Mouse (Mus musculus): ENCODE data around the gene Tmem169.

The Tmem169 gene

DNA sequence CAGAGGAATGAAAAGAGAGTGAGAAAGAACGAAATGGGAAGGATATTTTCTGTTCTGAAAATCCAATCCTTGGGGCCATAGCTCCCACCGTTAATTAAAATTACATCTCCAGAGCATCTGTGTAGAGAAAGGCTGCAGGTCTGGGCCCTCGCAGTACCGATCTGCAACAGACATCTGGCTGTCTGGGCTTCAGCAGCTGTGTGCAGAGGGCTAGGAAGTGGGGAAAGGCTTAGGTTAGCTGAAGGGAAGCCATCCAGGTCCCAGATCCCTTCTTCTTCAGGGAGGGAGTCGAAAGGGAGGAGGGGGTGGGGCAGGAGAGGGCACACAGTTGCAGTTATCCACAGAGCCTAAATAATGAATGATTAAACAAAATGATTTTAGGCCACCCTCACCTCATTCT, 370 bp downstream of the Tmem169 start:
- DNase-seq (ENCODE audit: inconsistent ontology term): no peak

DNA sequence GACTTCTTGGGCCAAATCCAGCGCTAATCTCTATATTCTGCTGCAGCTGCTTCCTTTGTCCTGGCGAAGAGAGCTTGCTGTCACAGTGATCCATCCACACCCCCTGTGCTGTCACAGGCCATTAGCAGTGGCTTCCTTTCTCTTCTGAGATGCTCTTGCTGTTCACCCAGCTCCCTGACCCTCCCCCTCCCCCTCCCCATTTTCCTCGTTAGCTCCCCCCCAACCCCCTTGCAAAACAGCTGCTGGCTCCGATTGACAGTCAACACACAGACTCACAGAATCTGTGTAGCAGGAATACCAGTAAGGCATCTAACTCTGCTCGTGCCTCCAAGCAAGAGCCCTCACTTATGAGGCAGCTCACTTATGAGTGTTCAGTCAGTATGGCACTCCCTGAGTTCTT, 2.7 kb downstream of the Tmem169 start:
- DNase-seq (ENCODE audit: inconsistent ontology term): no peak

DNA sequence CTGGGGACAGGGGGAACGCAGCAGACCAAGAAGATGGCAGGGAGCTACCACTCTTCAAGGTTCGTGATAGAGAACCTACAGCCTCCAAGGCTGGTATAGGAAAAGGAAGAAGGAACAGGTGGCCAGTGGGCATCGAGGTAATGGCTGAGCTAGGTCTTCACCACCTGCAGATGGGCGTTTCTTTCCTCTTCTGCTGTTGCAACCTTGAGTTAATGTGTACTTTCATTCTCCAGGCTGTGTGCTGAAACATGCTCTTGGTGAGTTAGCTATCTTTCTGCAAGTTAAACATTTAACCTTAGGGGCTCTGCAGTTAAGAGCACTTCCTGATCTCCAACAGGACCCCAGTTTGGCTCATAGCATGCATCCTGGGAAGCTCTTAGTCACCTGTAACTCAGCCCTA, 3.7 kb downstream of the Tmem169 start:
- DNase-seq (ENCODE audit: inconsistent ontology term): no peak

DNA sequence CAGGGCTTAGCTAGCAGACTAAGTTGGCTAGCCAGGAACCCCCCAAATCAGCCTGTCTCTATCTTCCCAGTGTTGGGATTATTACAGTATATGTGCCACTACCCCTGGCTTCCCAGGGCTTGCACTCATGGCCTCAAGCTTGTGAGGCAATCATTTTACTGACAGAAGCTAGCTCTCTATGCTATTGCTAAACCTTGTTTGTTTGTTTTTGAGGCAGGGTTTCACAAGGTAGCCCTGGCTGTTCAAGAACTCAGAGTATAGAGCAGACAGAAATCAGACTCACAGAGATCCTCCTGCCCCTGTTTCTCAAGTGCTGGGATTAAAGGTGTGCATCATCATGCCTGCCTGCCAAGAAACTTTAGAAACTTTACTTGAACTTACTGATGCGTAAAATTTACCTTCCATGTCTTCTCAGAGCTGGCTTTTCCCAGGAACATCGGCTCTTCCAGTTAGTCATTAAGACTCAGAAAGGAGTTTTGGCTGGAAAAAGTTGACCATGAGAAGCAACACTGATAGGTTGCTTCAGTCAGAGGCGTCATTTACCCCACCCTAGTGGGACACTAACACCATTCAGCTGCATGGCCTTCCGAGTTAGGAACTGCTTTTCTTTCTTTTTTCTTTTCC, 4.5 kb downstream of the Tmem169 start:
- DNase-seq (ENCODE audit: inconsistent ontology term): no peak

DNA sequence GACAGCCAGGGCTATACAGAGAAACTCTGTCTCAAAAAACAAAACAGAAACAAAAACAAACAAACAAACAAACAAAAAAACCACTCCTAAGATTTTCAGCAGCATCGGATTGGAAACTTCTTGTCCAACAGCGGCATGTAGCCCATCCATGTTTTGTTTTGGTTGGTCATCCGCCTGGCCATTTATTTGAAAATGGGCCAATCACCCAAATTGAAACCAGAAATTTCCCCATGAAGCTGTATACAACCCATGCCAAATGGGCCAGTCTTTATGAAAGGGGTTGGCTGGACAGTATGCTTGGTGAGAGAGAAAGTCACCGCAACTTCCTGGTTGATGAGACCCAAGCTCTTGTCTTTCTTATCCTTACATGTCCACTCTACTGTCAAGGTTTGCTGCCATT, 6.7 kb downstream of the Tmem169 start:
- no peak for DNase-seq (ENCODE audit: inconsistent ontology term)

DNA sequence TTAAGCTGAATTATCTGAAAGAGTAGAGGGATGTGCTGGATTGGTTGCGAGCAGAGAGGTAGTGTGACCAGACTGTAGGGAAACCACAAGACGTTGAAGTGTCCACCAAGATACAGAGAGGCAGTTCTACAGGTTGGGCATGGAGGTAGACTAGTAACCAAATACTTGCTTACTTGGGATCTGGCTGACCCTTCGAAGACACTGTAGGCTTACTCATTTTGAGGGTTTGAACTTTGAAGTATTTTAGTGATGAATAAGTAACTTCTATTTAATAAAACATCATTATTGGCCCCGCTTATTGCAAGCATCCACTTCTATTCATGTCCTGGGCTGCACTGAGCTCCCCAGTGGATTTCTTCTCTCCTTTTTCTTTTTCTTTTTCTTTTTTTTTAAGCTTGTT, 7.3 kb downstream of the Tmem169 start:
- DNase-seq (ENCODE audit: inconsistent ontology term): no peak

DNA sequence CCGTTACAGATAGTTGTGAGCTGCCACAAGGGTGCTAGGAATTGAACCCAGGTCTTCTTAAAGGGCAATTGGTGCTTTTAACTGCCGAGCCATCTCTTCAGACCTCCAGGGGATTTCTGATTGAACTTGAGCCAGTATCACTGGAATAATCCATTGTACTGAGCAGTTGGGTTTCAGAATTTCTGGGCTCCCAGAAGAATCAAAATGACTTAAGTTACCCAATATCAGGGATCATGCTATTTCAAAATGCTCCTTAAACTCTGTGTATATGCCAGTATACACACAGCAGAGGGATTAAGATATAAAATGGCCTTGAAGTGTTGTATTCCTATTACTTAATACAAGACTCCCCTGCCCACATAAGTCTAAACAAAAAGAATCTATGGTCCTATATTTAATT, 7.8 kb downstream of the Tmem169 start:
- no peak for DNase-seq (ENCODE audit: inconsistent ontology term)

DNA sequence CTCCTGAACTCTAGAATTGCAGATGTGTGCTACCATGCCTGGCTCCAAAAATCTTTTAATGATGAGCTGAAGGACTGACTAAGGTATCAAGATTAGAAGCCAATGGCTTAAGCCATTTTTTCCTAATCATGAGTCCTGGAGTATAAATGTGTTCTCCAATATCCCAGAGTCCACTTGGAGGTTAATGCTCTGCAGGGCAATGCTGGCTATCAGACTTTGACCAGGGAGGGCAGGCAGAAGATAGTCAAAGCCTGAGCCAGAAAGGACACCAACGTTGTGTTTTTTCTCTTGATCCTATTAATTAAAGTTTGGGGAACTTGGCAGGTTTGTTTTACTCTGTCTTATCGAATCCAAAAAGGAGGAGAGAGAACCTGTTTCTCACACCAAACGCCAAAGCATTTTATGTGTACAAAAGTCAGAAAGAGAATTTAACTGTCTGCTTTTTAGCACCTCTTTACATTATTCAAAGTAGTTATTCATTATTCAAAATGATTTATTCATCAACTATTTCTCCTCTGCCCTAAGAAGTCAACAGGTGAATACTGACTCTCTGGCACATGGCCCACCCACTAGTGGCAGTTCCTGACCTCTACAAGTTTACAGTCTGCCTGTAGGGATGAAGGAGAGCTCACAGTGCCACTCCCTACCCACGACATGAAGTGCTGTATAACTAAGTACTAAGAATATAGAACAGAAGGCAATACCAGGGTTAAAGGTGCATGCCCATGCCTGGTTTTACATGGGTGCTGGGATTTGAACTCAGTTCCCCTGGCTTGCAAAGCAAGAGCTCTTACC, 9.9 kb downstream of the Tmem169 start:
- DNase-seq (ENCODE audit: inconsistent ontology term): no peak

DNA sequence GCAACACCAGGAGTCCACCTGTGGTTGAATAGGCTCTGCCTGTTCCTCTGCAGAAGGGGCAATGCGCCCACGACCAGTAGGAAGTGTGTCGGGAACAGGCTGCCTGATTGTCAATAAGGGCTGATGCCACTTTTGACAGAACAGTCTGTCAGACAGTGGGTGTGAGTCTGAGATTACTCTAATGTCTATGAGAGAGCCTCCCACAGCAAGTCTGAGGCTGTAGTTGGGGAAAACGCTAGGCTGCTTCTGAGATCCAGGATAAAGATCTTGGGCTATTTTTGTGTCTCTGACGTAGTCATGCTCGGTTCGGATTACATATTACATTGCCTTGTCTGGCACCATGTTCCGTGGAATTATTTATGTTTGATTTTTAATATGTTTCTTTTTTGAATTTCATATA, 11.6 kb downstream of the Tmem169 start:
- no peak for DNase-seq (ENCODE audit: inconsistent ontology term)

DNA sequence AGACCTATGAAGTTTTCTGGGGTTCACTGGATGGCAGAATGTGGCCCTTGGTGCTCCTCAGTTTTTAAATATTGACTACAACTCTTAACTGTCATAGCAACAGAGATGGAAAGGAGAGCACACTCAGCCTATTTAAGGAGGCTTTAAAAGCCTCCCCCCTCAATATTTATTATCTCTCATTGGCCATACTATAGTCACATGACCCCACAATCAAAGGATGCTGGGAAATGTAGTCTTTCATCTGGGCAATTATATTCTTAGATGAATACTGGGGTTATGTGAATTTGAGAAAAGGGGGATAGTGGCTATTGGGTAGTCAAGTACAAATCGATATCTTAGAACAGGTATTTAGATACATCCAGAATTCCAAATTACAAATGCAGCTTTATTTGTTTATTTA, 17.7 kb downstream of the Tmem169 start:
- DNase-seq (ENCODE audit: inconsistent ontology term): no peak

DNA sequence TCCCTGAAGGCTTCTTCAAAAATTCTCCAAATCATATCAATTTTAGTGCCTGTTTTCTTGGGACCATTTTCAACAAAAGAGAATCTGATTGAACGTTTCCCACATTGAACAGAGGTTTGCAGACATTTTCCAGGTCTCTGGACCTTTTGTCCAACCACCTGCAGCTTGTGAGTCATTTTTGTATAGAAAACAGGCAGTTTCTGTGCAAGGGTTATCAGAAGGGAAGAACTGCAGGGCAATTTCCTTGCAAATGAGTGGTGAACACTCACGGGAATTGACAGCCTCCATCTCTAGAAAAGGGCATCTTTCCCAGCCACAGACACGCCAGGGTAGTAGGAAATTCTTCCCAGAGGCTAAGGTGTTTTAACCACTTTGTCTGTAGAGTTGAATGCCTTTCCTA, 22.1 kb downstream of the Tmem169 start:
- DNase-seq (ENCODE audit: inconsistent ontology term): peak; percentile 53

DNA sequence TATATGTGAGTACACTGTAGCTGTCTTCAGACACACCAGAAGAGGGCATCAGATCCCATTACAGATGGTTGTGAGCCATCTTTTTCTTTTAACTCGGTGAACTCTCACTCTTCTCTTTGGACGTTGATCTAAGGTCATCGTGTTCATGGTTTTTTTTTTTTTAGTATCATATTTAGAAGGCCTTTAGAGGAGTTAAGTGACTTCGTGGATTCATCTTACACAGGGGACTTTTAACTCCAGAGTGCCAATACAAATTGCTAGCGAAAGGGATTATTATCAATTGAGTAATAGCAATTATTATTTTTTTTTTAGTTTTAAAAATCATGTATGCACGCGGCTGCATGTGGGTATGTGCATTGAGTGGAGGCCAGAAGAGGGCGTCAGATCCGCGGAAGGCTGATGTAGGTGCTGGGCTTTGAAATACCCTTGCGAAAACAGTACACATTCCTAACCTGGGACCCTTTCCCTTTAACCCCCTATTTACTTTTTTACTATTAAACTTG, 22.6 kb downstream of the Tmem169 start:
- DNase-seq (ENCODE audit: inconsistent ontology term): no peak

DNA sequence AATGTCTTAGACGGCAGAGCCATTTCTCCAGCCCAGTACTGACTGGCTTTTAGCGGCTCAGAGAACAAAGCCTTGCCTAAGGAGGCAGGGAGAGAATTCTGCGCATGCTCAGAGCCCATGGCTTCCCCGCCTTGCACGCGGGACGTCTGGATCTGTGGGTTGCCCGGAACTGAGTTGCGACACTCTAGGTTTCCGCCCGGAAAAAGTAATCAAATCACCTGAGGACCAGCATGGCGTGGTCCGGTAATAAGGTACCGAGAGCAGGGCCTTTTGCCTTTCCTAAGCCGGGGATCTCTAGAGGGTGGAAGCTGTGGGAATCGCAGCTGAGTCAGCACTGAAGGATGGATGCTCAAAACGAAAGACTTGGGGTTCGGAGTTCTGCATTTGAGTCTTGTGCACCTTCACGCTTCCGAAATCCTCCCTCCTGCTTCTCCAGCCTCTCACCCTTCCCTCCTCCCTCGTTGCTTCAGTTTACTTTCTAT, 23.2 kb downstream of the Tmem169 start, which contains the start of gene Xrcc5:
Gene Xrcc5 (plus strand): TSS at position 105 of the 482 bp plus-strand sequence.
- peak; percentile 93 for DNase-seq (ENCODE audit: inconsistent ontology term)

DNA sequence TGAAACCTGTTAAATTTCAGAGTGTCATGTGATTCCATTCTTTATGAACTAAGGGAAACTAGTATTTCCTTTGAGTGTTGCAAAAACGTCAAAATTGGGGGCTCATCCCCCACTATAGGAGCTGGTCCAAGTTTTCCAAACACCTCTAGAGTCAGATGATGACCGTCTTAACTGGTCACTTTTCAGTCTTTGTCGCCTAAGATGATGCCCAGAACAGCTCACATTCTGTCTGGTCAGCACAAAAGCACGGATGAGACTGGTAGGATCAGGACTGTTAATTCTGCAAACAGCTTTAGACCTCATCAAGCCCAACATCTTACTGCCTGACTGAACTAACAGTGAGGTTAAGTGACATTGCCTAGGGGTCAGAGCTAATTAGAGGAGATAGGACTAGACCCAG, 24.8 kb downstream of the Tmem169 start:
- DNase-seq (ENCODE audit: inconsistent ontology term): no peak

DNA sequence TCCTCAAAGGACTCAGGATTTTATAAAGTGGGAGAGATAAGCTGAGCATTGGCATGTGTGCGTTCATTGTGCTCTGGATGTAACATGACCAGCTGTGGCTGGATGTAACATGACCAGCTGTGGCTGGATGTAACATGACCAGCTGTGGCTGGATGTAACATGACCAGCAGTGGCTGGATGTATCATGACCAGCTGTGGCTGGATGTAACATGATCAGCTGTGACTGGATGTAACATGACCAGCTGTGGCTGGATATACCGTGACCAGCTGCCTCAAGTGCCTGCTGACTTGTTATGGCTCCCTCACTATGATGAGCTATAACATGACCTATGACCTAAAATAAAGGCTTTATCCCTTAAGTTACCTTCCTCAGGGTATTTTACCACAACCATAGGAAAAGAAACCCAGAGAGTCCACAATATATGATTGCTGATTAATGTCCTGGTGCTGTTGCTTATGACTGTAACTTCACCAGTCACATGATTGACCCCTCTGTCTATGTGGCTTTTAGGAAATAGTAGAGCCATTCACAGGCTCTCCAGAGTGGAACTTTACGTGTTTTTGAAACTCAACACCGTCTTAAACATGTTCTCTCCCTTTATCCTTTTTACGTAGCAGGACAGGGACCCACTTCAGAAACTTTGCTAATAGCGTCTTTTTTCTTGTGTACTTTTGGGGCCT, 25.7 kb downstream of the Tmem169 start:
- no peak for DNase-seq (ENCODE audit: inconsistent ontology term)

DNA sequence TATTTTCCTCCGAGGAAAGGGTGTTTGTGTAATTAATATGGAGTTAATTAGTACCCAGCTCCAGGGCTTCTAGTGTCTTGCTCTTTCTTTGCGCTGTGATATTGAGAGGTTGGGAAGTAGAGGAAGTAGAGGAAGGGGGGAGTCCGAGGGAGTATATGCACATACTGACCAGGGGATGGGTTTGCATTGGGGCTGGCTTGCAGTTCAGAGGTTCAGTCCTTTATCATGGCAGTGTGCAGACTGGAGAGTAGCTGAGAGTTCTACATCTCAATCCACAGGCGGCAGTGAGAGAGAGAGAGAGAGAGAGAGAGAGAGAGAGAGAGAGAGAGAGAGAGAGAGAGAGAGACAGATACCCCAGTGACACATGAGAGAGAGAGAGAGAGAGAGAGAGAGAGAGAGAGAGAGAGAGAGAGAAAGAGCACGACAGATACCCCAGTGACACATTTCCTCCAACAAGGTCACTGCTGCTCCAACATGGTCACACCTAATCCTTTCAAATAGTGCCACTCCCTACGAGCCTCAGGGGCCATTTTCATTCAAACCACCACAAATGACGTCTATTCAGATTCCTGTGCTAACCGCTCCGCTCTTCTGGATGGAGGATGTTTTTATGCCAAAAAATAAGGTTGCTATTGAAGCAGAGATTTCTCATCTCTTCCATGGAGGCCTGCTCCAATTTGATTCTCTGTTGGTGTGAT, 28.7 kb downstream of the Tmem169 start:
- DNase-seq (ENCODE audit: inconsistent ontology term): no peak

DNA sequence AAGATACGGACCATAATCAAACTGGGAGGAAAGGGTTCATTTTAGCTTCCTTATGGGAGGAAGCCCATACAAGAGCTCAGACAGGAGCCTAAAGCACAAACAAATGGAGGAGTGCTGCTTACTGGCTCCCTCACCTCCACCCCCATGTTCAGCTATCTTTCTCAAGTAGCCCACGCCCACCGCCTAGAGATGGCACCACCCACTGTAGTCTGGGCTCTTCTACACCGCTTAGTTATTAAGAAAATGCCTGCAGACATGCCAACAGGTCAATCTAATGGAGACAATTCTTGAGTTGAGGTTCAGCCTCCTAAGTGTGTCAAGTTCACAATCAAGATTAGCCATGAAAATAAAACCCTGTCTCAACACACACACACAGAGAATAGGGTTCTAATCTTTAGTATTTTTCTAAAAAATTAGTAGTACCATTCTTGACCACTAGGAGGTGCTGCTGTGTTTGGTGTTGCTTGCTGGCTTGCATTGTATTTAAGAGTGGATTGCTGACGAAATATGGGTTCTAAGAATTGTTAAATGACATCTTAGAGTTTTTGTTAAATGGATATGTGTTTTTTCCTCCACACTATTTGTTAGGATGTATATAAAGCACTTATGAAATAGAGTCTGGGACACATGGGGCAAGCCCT, 29.4 kb downstream of the Tmem169 start:
- DNase-seq (ENCODE audit: inconsistent ontology term): peak; percentile 52

DNA sequence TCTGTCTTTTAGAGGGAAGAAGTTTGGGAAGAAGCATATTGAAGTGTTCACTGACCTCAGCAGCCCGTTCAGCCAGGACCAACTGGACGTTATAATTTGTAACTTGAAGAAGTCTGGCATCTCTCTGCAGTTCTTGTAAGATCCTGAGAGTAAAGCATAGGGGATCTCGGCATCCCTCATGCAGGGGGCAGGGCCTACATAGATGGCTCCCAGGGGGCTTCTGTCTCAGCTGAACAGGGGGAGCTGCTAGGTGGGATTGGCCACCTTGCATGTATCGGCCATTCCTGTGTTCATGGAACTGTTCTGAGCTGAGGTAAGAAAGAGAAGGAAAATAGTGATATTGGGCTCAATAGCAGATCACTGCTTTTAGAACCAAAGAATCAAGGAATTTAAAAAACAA, 31.3 kb downstream of the Tmem169 start:
- DNase-seq (ENCODE audit: inconsistent ontology term): no peak

DNA sequence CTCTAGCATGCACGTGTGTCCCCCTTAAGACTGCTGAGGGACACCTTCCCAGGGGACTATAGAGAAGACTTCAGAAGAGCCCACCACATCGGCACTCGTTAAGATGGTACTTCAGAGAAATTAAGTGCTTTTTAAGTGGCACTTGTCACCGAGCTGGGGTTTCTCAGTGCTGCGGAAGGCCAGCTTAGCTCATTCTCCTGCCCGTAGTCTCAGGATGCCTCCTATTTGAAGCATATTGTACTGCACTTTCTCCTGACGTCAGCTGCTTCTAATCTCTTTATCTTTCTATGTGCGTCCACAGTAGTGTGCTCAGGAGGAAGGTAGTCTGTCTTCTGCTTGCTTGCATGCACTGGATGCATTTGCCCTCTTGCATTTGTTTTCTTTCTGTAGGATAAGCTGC, 32.2 kb downstream of the Tmem169 start:
- no peak for DNase-seq (ENCODE audit: inconsistent ontology term)

DNA sequence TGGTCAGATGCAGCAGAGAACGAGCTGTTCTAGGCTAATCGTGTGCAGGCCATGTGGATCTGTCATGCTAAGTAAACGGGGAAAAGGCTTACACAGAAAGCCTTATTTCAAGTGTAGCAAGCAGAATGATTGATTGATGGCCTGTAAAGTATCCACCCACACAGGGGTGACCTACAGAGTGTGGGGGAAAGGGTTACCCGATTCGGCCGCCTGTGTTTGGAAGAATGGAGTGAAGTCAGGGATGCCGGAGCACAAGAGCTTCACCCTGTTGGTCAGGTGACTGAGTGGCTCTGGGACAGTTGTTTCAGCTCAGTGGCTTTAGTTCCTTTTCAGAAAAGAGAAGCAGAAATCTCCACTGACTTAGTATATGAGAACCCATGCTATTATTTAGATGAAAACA, 32.7 kb downstream of the Tmem169 start:
- no peak for DNase-seq (ENCODE audit: inconsistent ontology term)

DNA sequence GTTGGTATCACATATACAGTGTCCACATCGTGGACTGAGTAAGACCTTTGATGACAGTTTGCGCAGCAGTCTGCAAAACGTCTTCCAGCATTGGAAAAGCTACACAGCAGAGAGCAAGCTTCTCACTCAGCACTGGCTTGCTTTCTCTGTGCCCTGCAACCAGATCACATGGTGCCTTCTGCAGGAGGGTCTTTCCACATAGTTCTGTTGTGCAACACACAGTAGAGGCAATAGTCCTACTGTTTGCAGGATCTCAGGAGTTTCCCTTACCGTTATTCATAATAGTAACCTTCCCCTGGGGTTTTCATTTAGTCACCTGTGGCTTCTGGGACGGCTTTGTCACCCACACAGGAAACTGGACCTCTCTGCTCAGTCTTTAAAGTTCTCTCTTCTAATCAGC, 36.6 kb downstream of the Tmem169 start:
- no peak for DNase-seq (ENCODE audit: inconsistent ontology term)

DNA sequence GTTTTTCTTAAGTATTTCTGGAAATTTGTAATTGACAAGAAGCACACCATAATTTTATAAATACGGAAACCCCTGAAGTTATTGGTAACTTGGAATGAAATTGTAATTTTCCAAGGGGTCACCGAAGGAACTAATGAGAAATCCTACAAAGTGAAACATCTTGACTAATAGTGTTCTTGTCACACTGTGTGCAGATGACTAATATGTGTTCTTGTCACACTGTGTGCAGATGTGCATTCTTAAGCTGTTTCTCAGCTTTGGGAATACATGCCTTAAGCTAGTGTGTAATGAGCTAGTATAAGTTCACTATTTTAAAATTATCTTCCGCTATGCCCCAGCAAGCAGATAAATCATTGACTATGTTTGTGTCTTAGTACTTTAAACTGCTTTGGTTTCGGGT, 39.1 kb downstream of the Tmem169 start:
- DNase-seq (ENCODE audit: inconsistent ontology term): no peak

Data from Muller cell, postnatal 12 days (primary cell).